Mouse (Mus musculus) inflammation-experienced regulatory T-cells, adult 6 months (primary cell): ENCODE results near the gene Steap4. TPM values are rescaled to one million over a fixed set of nuclear protein-coding genes. Genes with fewer than 3 reads are reported as not detected.
"Not testable (repeated sequence)": the region's sequence is repeated elsewhere in the genome, so short reads cannot be mapped to it uniquely, and the experiment has no call there.

Experiments used
- ATAC-seq: one replicate; pipeline ENCODE4 v1.8.0; 2017
- polyA plus RNA-seq, 3 experiments: library from polyadenylated mRNA; unstranded; fragments of 100-300 nt; shearing (Covaris generic); gene quantifications; one replicate each; pipeline ENCODE4 v1.2.1; 2017

The Steap4 gene
- polyA plus RNA-seq = not detected

- no peak for ATAC-seq
Measured at GRCm38 (mm10) chr5:7960176-7960575, at the start of gene Steap4. Gene Steap4 (plus strand): TSS chr5:7960457.

- ATAC-seq = no peak
Measured at GRCm38 (mm10) chr5:7911975-7912374, 48.3 kb upstream of the Steap4 start.

GRCm38 (mm10) chr5:7917501-7918295, 42.6 kb upstream of the Steap4 start:
- no peak for ATAC-seq

GRCm38 (mm10) chr5:7918296-7918579, 42.0 kb upstream of the Steap4 start:
- ATAC-seq = no peak

- ATAC-seq = no peak
Measured at GRCm38 (mm10) chr5:7919681-7920080, 40.6 kb upstream of the Steap4 start.

GRCm38 (mm10) chr5:7922751-7923150, 37.5 kb upstream of the Steap4 start:
- no peak for ATAC-seq

GRCm38 (mm10) chr5:7923666-7924065, 36.6 kb upstream of the Steap4 start:
- no peak for ATAC-seq

GRCm38 (mm10) chr5:7932234-7933221, 27.7 kb upstream of the Steap4 start:
- no peak for ATAC-seq

- not testable (repeated sequence) for ATAC-seq
Measured at GRCm38 (mm10) chr5:7933495-7933894, 26.8 kb upstream of the Steap4 start.

GRCm38 (mm10) chr5:7933933-7934675, 26.2 kb upstream of the Steap4 start:
- no peak for ATAC-seq

GRCm38 (mm10) chr5:7954838-7955237, 5.4 kb upstream of the Steap4 start:
- no peak for ATAC-seq

- no peak for ATAC-seq
Measured at GRCm38 (mm10) chr5:7955371-7955966, 4.8 kb upstream of the Steap4 start.

- no peak for ATAC-seq
Measured at GRCm38 (mm10) chr5:7958061-7958460, 2.2 kb upstream of the Steap4 start.

GRCm38 (mm10) chr5:7959286-7959685, 971 bp upstream of the Steap4 start:
- ATAC-seq = no peak

GRCm38 (mm10) chr5:7961113-7961512, 856 bp downstream of the Steap4 start:
- ATAC-seq = no peak

GRCm38 (mm10) chr5:7965281-7965680, 5.0 kb downstream of the Steap4 start:
- ATAC-seq = peak; percentile 25

GRCm38 (mm10) chr5:7968152-7968551, 7.9 kb downstream of the Steap4 start:
- ATAC-seq = no peak

GRCm38 (mm10) chr5:7972266-7972665, 12.0 kb downstream of the Steap4 start:
- ATAC-seq = no peak

GRCm38 (mm10) chr5:7974522-7975197, 14.4 kb downstream of the Steap4 start:
- no peak for ATAC-seq

GRCm38 (mm10) chr5:7980586-7980985, 20.3 kb downstream of the Steap4 start:
- ATAC-seq = no peak

GRCm38 (mm10) chr5:7987962-7988361, 27.7 kb downstream of the Steap4 start:
- no peak for ATAC-seq

GRCm38 (mm10) chr5:7988415-7988814, 28.2 kb downstream of the Steap4 start:
- no peak for ATAC-seq
